22 mouse cellular contexts compared by ENCODE assay signal in the genomic region with DNA sequence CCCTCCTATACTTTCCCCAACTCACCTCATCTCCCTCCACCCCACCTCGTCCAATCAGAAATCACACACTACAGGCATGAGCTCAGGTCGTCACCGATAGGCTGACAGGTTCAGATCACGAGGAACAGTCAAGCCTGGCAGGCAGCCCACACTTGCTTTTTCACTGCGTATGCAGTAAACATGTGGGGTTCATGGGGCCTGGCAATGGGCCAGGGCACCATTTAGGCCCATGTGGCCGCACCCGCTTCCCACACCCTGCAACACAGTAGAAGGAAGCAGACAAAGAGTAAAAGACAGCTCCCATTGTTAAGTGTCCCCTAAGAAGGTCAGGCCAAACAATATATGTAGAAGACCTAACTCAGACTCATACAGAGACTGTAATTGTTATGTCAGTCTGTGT.
A peak's percentile ranks its signal among the peaks of the same experiment; 100 is the strongest.
DNase-seq lines count a peak whose midpoint lies in the region; ATAC-seq lines count a peak whose summit lies in the region.
"Had no signal": no experiment of that assay in that cellular context is flagged by ENCODE, and none has a peak within 500 bp of the region (broad histone marks: within the 10 kb centered on the region; RNA-seq: fewer than 3 reads in every experiment).

No protein-coding gene starts in this region.

- no peak overlapping the region for H3K27ac ChIP-seq in forebrain, embryonic 12.5 days
- no peak overlapping the region for H3K27ac ChIP-seq in forebrain, embryonic 10.5 days
- H3K27ac ChIP-seq in heart, embryonic 11.5 days (ENCODE audit: low read depth, low read length), result no peak overlapping the region
- H3K27ac ChIP-seq: embryonic facial prominence, embryonic 12.5 days; heart, embryonic 10.5 days; kidney, postnatal 0 days; limb, embryonic 10.5 days had no signal

- no peak overlapping the region for H3K9ac ChIP-seq in forebrain, embryonic 12.5 days
- no peak overlapping the region for H3K9ac ChIP-seq in heart, embryonic 11.5 days (ENCODE audit: low read depth, low read length)
- H3K9ac ChIP-seq: embryonic facial prominence, embryonic 12.5 days; forebrain, postnatal 0 days; liver, postnatal 0 days had no signal

- no peaks in the 10 kb centered on the region for H3K27me3 ChIP-seq in forebrain, embryonic 12.5 days
- H3K27me3 ChIP-seq in forebrain, embryonic 10.5 days (ENCODE audit: poor library complexity, severe bottlenecking), result no peaks in the 10 kb centered on the region
- H3K27me3 ChIP-seq in heart, embryonic 11.5 days (ENCODE audit: control insufficient read depth, insufficient read depth, low read length), result no peaks in the 10 kb centered on the region
- H3K27me3 ChIP-seq: embryonic facial prominence, embryonic 12.5 days; megakaryocyte, embryonic 14.5 days had no signal

- intact Hi-C loops in left cerebral cortex, postnatal 4 days (cut with DNase I), result no loop called here

- 77% methylated on average over 7 of the region's 7 CpGs for WGBS in forebrain, embryonic 12.5 days
- 90% methylated on average over 7 of the region's 7 CpGs for WGBS in forebrain, embryonic 10.5 days
- 88% methylated on average over 7 of the region's 7 CpGs for WGBS in heart, embryonic 11.5 days (ENCODE audit: insufficient replicate concordance)

- no peak overlapping the region for H3K4me3 ChIP-seq in forebrain, embryonic 12.5 days (replicated peaks)
- no peak overlapping the region for H3K4me3 ChIP-seq in forebrain, embryonic 10.5 days
- H3K4me3 ChIP-seq in heart, embryonic 11.5 days (ENCODE audit: low read depth, low read length), result no peak overlapping the region
- H3K4me3 ChIP-seq: embryonic facial prominence, embryonic 12.5 days; erythroblast, embryonic 14.5 days; heart, embryonic 10.5 days; limb, embryonic 10.5 days; megakaryocyte, embryonic 14.5 days had no signal

- no peak for DNase-seq in forebrain, embryonic 10.5 days (ENCODE audit: extremely low spot score, low spot score)
- DNase-seq in left cerebral cortex, postnatal 4 days, result peak; percentile 6
- no peak for DNase-seq in left cerebral cortex, adult 11 months (ENCODE audit: low spot score)
- DNase-seq in testis, postnatal 10 days (ENCODE audit: low spot score), result peak; percentile 35
- no peak for DNase-seq in testis, postnatal 14 days (ENCODE audit: low spot score)
- no peak for DNase-seq in spleen, postnatal 10 days (ENCODE audit: low spot score in 2 of 2)
- DNase-seq: cerebellum, adult 2 months; forebrain, postnatal 0 days; heart, postnatal 10 days; kidney, adult 11 months; layer of hippocampus, postnatal 36 days; liver, postnatal 0 days; spleen, adult 18-20 months; thymus, adult 2 months had no signal

- no peaks in the 10 kb centered on the region for H3K9me3 ChIP-seq in forebrain, embryonic 12.5 days
- no peaks in the 10 kb centered on the region for H3K9me3 ChIP-seq in forebrain, embryonic 10.5 days
- no peaks in the 10 kb centered on the region for H3K9me3 ChIP-seq in heart, embryonic 11.5 days (replicated peaks; ENCODE audit: control insufficient read depth, low read length)
- H3K9me3 ChIP-seq: embryonic facial prominence, embryonic 12.5 days; heart, embryonic 10.5 days; limb, embryonic 10.5 days had no signal

- H3K36me3 ChIP-seq in forebrain, embryonic 12.5 days (replicated peaks), result no peaks in the 10 kb centered on the region
- no peaks in the 10 kb centered on the region for H3K36me3 ChIP-seq in forebrain, embryonic 10.5 days (replicated peaks)
- no peaks in the 10 kb centered on the region for H3K36me3 ChIP-seq in heart, embryonic 11.5 days (ENCODE audit: control insufficient read depth, insufficient read depth, low read length)
- H3K36me3 ChIP-seq: embryonic facial prominence, embryonic 12.5 days; heart, embryonic 10.5 days; limb, embryonic 10.5 days had no signal

- no peak overlapping the region for H3K4me2 ChIP-seq in forebrain, embryonic 12.5 days
- H3K4me2 ChIP-seq in heart, embryonic 11.5 days, result no peak overlapping the region
- H3K4me2 ChIP-seq: embryonic facial prominence, embryonic 12.5 days had no signal

- H3K4me1 ChIP-seq in forebrain, embryonic 12.5 days, result 0 out of 2 replicates have a peak, but pooled peaks cover 1% of the 10 kb centered on the region
- peaks cover 6% of the 10 kb centered on the region; the same call in 1 of the 2 replicates for H3K4me1 ChIP-seq in forebrain, embryonic 10.5 days
- no peaks in the 10 kb centered on the region for H3K4me1 ChIP-seq in heart, embryonic 11.5 days (ENCODE audit: control insufficient read depth, insufficient read depth, low read length)
- H3K4me1 ChIP-seq: embryonic facial prominence, embryonic 12.5 days; heart, embryonic 10.5 days; limb, embryonic 10.5 days; megakaryocyte, embryonic 14.5 days had no signal

- peak; percentile 34; the same call in 1 of the 2 replicates for ATAC-seq in forebrain, embryonic 12.5 days (ENCODE audit: low FRiP score)
- no peak for ATAC-seq in heart, embryonic 11.5 days (replicated peaks; ENCODE audit: insufficient number of reproducible peaks, low FRiP score, low TSS enrichment)
- ATAC-seq: forebrain, postnatal 0 days; liver, postnatal 0 days had no signal

Comparison
In these comparisons a context has a peak if more than half of its experiments do, and no peak if none do; other contexts are left out.
1. DNase-seq: peak in left cerebral cortex, postnatal 4 days (single experiment) and testis, postnatal 10 days (single experiment); none in forebrain, embryonic 10.5 days (single experiment), left cerebral cortex, adult 11 months (single experiment), testis, postnatal 14 days (single experiment) and spleen, postnatal 10 days (0 of 2).